Mouse (Mus musculus): ENCODE data around the gene Tbxas1.

DNA sequence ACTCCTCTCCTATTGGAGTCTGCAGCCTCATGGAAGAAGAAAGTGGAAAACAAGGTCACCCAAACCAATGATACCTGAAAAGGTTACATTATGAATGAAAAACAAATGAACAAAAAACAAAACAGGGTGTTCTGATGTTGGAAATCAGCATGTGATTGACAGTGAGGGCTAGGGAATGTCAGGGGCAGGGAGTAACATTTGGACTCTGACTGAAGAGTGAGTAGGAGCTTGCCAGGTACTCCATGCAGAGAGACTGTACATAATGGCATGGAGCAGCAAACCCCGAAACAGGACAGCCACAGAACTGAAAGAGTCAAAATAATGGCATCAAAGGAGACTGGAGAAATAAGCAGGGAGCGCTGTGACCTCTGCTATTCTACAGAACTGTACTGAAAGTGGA, 14.9 kb upstream of the Tbxas1 start:
- TF ChIP-seq POLR2A (IDR thresholded peaks at IDR 0.05; ENCODE audit: borderline replicate concordance, insufficient read depth, low read length) (no peak), CTCF (IDR thresholded peaks at IDR 0.05; ENCODE audit: borderline replicate concordance, insufficient read depth, low read depth, low read length) (no peak)

All from cerebellum, adult 2 months (tissue).